Mouse (Mus musculus): ENCODE data around the gene Pkd1. TPM values are rescaled to one million over a fixed set of nuclear protein-coding genes. Genes with fewer than 3 reads are reported as not detected.

Gene Pkd1
- polyA plus RNA-seq, 1 experiment from 2014 or later: 20.6 TPM

GRCm38 (mm10) chr17:24638214-24638613 lies 88.6 kb downstream of the Pkd1 start:
- 93% methylated on average over 4 of the region's 4 CpGs for WGBS
- Histone ChIP-seq H3K4me1 (ENCODE audit: control insufficient read depth, insufficient read depth, low read length) (no peaks in the 10 kb centered on the region), H3K4me3 (ENCODE audit: low read depth, low read length) (no peak overlapping the region), H3K36me3 (ENCODE audit: control insufficient read depth, insufficient read depth, low read length) (no peaks in the 10 kb centered on the region), H3K4me2 (ENCODE audit: low read depth) (no peak overlapping the region), H3K27me3 (ENCODE audit: control insufficient read depth, insufficient read depth, low read length) (no peaks in the 10 kb centered on the region), H3K27ac (ENCODE audit: low read depth, low read length) (no peak overlapping the region), H3K9me3 (ENCODE audit: control insufficient read depth, low read length) (no peaks in the 10 kb centered on the region), H3K9ac (ENCODE audit: low read length) (no peak overlapping the region)
- ATAC-seq (ENCODE audit: insufficient read depth, low FRiP score, low TSS enrichment): no peak
- DNase-seq (ENCODE audit: low spot score): no peak

GRCm38 (mm10) chr17:24638840-24639239 lies 89.2 kb downstream of the Pkd1 start:
- 63% methylated on average over 9 of the region's 9 CpGs for WGBS
- DNase-seq (ENCODE audit: low spot score) (no peak), ATAC-seq (ENCODE audit: insufficient read depth, low FRiP score, low TSS enrichment) (no peak)
- no peaks in the 10 kb centered on the region for H3K4me1 ChIP-seq (ENCODE audit: control insufficient read depth, insufficient read depth, low read length)
- H3K4me3 ChIP-seq (ENCODE audit: low read depth, low read length): no peak overlapping the region
- H3K36me3 ChIP-seq (ENCODE audit: control insufficient read depth, insufficient read depth, low read length): no peaks in the 10 kb centered on the region
- no peak overlapping the region for H3K4me2 ChIP-seq (ENCODE audit: low read depth)
- H3K9me3 ChIP-seq (ENCODE audit: control insufficient read depth, low read length): no peaks in the 10 kb centered on the region
- H3K27me3 ChIP-seq (ENCODE audit: control insufficient read depth, insufficient read depth, low read length): no peaks in the 10 kb centered on the region
- no peak overlapping the region for H3K9ac ChIP-seq (ENCODE audit: low read length)
- H3K27ac ChIP-seq (ENCODE audit: low read depth, low read length): no peak overlapping the region

GRCm38 (mm10) chr17:24639571-24639988 lies 89.9 kb downstream of the Pkd1 start:
- Histone ChIP-seq H3K9me3 (ENCODE audit: control insufficient read depth, low read length) (no peaks in the 10 kb centered on the region), H3K27me3 (ENCODE audit: control insufficient read depth, insufficient read depth, low read length) (no peaks in the 10 kb centered on the region), H3K27ac (ENCODE audit: low read depth, low read length) (peak overlapping the region; percentile 21), H3K9ac (ENCODE audit: low read length) (peak overlapping the region; percentile 35; the same call in 1 of the 2 replicates), H3K36me3 (ENCODE audit: control insufficient read depth, insufficient read depth, low read length) (no peaks in the 10 kb centered on the region), H3K4me1 (ENCODE audit: control insufficient read depth, insufficient read depth, low read length) (no peaks in the 10 kb centered on the region), H3K4me2 (ENCODE audit: low read depth) (no peak overlapping the region), H3K4me3 (ENCODE audit: low read depth, low read length) (no peak overlapping the region)
- DNase-seq (ENCODE audit: low spot score) (peak; percentile 24), ATAC-seq (ENCODE audit: insufficient read depth, low FRiP score, low TSS enrichment) (no peak)
- WGBS: 64% methylated on average over 5 of the region's 5 CpGs

GRCm38 (mm10) chr17:24640119-24640518 lies 90.5 kb downstream of the Pkd1 start:
- no peak for DNase-seq (ENCODE audit: low spot score)
- 85% methylated on average over 7 of the region's 7 CpGs for WGBS
- H3K9me3 ChIP-seq (ENCODE audit: control insufficient read depth, low read length): no peaks in the 10 kb centered on the region
- H3K27ac ChIP-seq (ENCODE audit: low read depth, low read length): no peak overlapping the region
- no peaks in the 10 kb centered on the region for H3K4me1 ChIP-seq (ENCODE audit: control insufficient read depth, insufficient read depth, low read length)
- H3K36me3 ChIP-seq (ENCODE audit: control insufficient read depth, insufficient read depth, low read length): no peaks in the 10 kb centered on the region
- ATAC-seq (ENCODE audit: insufficient read depth, low FRiP score, low TSS enrichment): no peak
- no peak overlapping the region for H3K4me3 ChIP-seq (ENCODE audit: low read depth, low read length)
- H3K27me3 ChIP-seq (ENCODE audit: control insufficient read depth, insufficient read depth, low read length): no peaks in the 10 kb centered on the region
- H3K9ac ChIP-seq (ENCODE audit: low read length): no peak overlapping the region
- H3K4me2 ChIP-seq (ENCODE audit: low read depth): no peak overlapping the region

GRCm38 (mm10) chr17:24640581-24640980 lies 90.9 kb downstream of the Pkd1 start:
- no peak overlapping the region for H3K4me3 ChIP-seq (ENCODE audit: low read depth, low read length)
- H3K36me3 ChIP-seq (ENCODE audit: control insufficient read depth, insufficient read depth, low read length): no peaks in the 10 kb centered on the region
- ATAC-seq (ENCODE audit: insufficient read depth, low FRiP score, low TSS enrichment): no peak
- no peaks in the 10 kb centered on the region for H3K9me3 ChIP-seq (ENCODE audit: control insufficient read depth, low read length)
- no peak overlapping the region for H3K9ac ChIP-seq (ENCODE audit: low read length)
- no peaks in the 10 kb centered on the region for H3K27me3 ChIP-seq (ENCODE audit: control insufficient read depth, insufficient read depth, low read length)
- H3K4me1 ChIP-seq (ENCODE audit: control insufficient read depth, insufficient read depth, low read length): no peaks in the 10 kb centered on the region
- WGBS: 94% methylated on average over 15 of the region's 15 CpGs
- DNase-seq (ENCODE audit: low spot score): no peak
- H3K27ac ChIP-seq (ENCODE audit: low read depth, low read length): no peak overlapping the region
- no peak overlapping the region for H3K4me2 ChIP-seq (ENCODE audit: low read depth)

GRCm38 (mm10) chr17:24641944-24642343 lies 92.3 kb downstream of the Pkd1 start:
- 92% methylated on average over 14 of the region's 14 CpGs for WGBS
- no peak overlapping the region for H3K9ac ChIP-seq (ENCODE audit: low read length)
- H3K4me3 ChIP-seq (ENCODE audit: low read depth, low read length): no peak overlapping the region
- no peak overlapping the region for H3K27ac ChIP-seq (ENCODE audit: low read depth, low read length)
- H3K4me2 ChIP-seq (ENCODE audit: low read depth): no peak overlapping the region
- no peaks in the 10 kb centered on the region for H3K27me3 ChIP-seq (ENCODE audit: control insufficient read depth, insufficient read depth, low read length)
- no peaks in the 10 kb centered on the region for H3K9me3 ChIP-seq (ENCODE audit: control insufficient read depth, low read length)
- DNase-seq (ENCODE audit: low spot score) (no peak), ATAC-seq (ENCODE audit: insufficient read depth, low FRiP score, low TSS enrichment) (no peak)
- H3K36me3 ChIP-seq (ENCODE audit: control insufficient read depth, insufficient read depth, low read length): no peaks in the 10 kb centered on the region
- no peaks in the 10 kb centered on the region for H3K4me1 ChIP-seq (ENCODE audit: control insufficient read depth, insufficient read depth, low read length)

GRCm38 (mm10) chr17:24642791-24643343 lies 93.2 kb downstream of the Pkd1 start:
- Histone ChIP-seq H3K27ac (ENCODE audit: low read depth, low read length) (no peak overlapping the region), H3K9ac (ENCODE audit: low read length) (no peak overlapping the region), H3K9me3 (ENCODE audit: control insufficient read depth, low read length) (no peaks in the 10 kb centered on the region), H3K4me3 (ENCODE audit: low read depth, low read length) (no peak overlapping the region), H3K4me1 (ENCODE audit: control insufficient read depth, insufficient read depth, low read length) (no peaks in the 10 kb centered on the region), H3K36me3 (ENCODE audit: control insufficient read depth, insufficient read depth, low read length) (no peaks in the 10 kb centered on the region), H3K4me2 (ENCODE audit: low read depth) (no peak overlapping the region), H3K27me3 (ENCODE audit: control insufficient read depth, insufficient read depth, low read length) (0 out of 2 replicates have a peak, but pooled peaks cover 2% of the 10 kb centered on the region)
- 72% methylated on average over 6 of the region's 6 CpGs for WGBS
- DNase-seq (ENCODE audit: low spot score) (no peak), ATAC-seq (ENCODE audit: insufficient read depth, low FRiP score, low TSS enrichment) (no peak)

GRCm38 (mm10) chr17:24644030-24644715 lies 94.5 kb downstream of the Pkd1 start:
- H3K9me3 ChIP-seq (ENCODE audit: control insufficient read depth, low read length): no peaks in the 10 kb centered on the region
- H3K4me3 ChIP-seq (ENCODE audit: low read depth, low read length): no peak overlapping the region
- H3K27ac ChIP-seq (ENCODE audit: low read depth, low read length): peak overlapping the region; percentile 29; the same call in 1 of the 2 replicates
- H3K27me3 ChIP-seq (ENCODE audit: control insufficient read depth, insufficient read depth, low read length): 0 out of 2 replicates have a peak, but pooled peaks cover 8% of the 10 kb centered on the region
- no peaks in the 10 kb centered on the region for H3K4me1 ChIP-seq (ENCODE audit: control insufficient read depth, insufficient read depth, low read length)
- no peaks in the 10 kb centered on the region for H3K36me3 ChIP-seq (ENCODE audit: control insufficient read depth, insufficient read depth, low read length)
- H3K9ac ChIP-seq (ENCODE audit: low read length): no peak overlapping the region
- 52% methylated on average over 7 of the region's 7 CpGs for WGBS
- ATAC-seq (ENCODE audit: insufficient read depth, low FRiP score, low TSS enrichment) (no peak), DNase-seq (ENCODE audit: low spot score) (peak; percentile 30)
- H3K4me2 ChIP-seq (ENCODE audit: low read depth): 0 out of 2 replicates have a peak overlapping the region, but pooled peaks have one; percentile 9

All from neural tube, embryonic 11.5 days (tissue).